Mouse (Mus musculus) left cerebral cortex, postnatal 36 days (tissue): ENCODE results near the gene Map7d1. TPM values are rescaled to one million over a fixed set of nuclear protein-coding genes. Genes with fewer than 3 reads are reported as not detected.
"Not testable (repeated sequence)": the region's sequence is repeated elsewhere in the genome, so short reads cannot be mapped to it uniquely, and the experiment has no call there.

ENCODE experiments used
- DNase-seq, 2 experiments: peaks; one replicate each; pipeline ENCODE4 v3.0.0; 2021 to 2022; ENCODE audit warnings: low spot score in 2 of 2, mixed read lengths in 1 of 2
- intact Hi-C: fragments of 180-260 bp; cut with DNase I; formaldehyde crosslinking; loops from one replicate; pipeline ENCODE4 v1.15.1; 2025
- total RNA-seq, 2 experiments: library from RNA; stranded (reverse); gene quantifications; 2 replicates each; pipeline ENCODE4 v1.2.3; 2021

Gene Map7d1
- total RNA-seq, 2 experiments from 2014 or later: 288 TPM

- intact Hi-C loops, DNase-seq: not testable (repeated sequence)
These were observed 36.6 kb downstream of the Map7d1 start for GRCm38 (mm10) chr4:126219540-126219939.

DNA sequence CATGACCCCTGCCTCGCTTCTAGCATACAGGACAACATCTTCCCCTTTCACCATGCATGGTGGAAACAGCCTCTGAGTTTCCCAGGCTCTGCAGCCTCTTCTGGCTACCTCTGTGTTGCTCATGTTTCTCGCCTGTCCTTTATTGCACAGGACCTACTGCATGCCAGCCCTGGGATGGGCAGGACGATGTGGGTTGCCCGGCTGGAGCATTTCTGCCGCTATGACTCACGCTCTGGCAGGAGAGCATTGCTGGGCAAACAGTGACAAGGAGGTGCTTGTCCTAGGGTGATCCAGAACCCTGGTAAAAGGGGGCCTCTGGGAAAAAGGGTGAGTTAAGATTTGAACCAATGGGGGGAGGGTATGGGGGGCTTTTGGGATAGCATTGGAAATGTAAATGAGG, 38.4 kb downstream of the Map7d1 start:
- intact Hi-C loops: no loop called here

GRCm38 (mm10) chr4:126207081-126207480, 49.1 kb downstream of the Map7d1 start:
- intact Hi-C loops: no loop called here
- DNase-seq: no peak

More for the DNA sequence above, 38.4 kb downstream of the Map7d1 start:
- no peak for DNase-seq

DNA sequence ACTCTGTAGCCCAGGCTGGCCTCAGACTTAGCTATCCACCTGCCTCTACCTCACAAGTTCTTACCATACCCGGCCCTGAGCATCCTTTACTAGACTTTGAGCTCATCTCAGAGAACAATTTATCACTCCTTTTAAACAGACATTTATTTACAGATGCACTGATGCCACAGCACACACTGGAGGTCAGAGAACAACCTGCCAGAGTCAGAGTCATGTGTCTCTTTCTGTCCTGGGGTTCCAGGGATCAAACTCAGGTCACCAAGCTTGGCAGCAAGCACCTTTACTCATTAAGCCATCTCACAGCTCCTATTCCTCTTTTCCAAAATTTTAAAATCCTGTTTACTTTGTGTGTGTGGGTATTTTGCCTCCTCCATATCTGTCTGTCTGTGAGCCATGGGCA, 50.8 kb downstream of the Map7d1 start:
- intact Hi-C loops: no loop called here
- no peak for DNase-seq

DNA sequence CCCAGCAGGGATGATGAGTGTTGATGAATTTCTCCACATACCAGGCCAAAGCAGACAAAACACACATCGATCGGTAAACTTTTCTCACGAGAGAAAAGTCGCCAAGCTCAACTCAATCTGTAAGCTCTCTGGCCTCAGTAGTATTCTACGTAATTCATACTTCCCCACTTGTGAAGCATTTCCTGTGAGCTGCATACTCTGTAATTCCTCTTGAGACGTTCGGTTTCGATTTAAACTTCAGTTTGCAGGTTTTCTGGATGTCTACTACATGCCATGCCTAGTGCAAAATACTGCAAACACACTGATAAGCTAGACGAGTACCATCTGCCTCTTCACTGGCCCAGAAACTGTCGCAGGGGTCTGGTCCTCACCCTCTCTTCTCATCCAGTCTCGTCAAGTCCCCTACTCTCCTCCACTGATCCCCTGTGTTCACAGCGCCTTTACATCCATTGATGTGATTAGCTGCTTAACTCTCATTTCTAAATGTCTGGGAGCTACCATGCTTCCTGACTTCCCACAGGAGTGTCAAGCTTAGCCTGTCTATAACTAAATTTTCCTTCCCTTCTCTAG, 51.4 kb downstream of the Map7d1 start:
- no peak for DNase-seq
- intact Hi-C loops: no loop called here

GRCm38 (mm10) chr4:126204016-126204415, 52.1 kb downstream of the Map7d1 start:
- no peak for DNase-seq
- intact Hi-C loops: no loop called here

DNA sequence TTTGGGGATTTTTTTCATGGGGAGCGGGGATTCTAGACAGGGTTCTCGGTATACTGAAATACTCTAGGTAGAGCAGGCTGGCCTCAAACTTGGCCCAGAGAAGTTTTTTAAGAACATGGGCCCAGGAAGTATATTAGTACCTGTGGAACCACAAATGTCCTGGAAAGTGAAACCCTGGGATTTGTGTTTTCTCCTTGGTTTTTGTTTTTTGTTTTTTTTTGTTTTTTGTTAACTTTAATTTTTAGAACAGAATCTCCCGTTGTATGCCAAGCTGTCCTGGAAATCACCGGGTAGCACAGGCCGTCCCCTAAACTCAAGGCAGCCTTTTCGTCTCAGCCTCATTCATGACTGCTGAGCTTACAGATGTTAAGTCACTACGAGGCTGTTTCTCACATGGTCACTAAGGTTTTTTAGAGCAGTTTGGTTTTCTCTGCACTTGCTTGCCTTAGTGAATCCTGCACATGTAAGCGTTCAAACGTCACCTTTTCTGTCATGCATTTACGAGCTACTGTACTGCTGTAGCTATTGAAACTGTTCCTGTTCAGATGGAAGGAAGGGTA, 52.7 kb downstream of the Map7d1 start:
- intact Hi-C loops: no loop called here

DNA sequence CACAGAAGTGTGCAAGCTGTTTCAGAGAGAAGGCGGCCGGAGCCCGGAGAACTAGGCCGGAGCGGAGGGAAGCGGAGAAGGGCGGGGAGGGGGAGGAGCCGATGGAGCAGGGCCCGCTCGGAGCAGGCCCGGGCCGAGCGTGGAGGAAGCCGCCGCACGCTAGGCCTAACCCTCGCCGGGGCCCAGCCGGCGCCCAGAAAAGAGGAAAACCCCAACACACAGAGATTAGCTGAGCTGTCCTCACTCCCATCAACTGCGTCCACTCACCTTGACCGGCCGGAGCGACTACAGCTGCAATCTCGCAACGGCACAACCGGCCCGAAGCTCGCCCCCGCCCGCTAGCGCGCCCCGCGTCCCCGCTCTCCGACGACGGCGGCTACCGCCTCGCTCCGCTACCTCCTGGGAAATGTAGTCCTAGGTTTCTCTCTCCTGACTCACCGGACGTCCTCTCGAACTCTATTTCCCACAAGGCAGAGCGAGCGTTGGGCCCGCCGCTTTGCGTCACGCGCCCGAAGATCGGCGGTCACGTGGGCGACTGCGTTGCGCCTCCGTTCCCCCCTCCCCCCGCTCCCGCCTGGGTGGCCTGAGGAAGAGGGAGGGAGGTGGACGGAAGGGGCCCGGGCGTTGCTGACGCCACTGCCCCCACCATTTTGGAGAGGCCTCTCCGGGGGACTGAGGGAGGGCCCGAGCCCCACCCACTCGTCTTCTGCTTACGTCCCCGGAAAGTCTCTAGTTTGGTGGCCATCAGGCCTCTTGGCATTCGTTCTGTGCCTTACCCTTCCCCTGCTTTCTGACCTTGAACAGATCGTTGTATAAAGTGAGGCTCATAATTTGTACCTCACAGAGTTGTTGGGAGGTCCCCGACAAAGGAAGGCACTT, 53.6 kb downstream of the Map7d1 start, which contains the start of gene Thrap3:
TSS of gene Thrap3 (minus strand) at position 458 of the 879 bp plus-strand sequence.
- DNase-seq: peak; percentile 99
- intact Hi-C loops: no loop called here

More for the DNA sequence above, 52.7 kb downstream of the Map7d1 start:
- no peak for DNase-seq

DNA sequence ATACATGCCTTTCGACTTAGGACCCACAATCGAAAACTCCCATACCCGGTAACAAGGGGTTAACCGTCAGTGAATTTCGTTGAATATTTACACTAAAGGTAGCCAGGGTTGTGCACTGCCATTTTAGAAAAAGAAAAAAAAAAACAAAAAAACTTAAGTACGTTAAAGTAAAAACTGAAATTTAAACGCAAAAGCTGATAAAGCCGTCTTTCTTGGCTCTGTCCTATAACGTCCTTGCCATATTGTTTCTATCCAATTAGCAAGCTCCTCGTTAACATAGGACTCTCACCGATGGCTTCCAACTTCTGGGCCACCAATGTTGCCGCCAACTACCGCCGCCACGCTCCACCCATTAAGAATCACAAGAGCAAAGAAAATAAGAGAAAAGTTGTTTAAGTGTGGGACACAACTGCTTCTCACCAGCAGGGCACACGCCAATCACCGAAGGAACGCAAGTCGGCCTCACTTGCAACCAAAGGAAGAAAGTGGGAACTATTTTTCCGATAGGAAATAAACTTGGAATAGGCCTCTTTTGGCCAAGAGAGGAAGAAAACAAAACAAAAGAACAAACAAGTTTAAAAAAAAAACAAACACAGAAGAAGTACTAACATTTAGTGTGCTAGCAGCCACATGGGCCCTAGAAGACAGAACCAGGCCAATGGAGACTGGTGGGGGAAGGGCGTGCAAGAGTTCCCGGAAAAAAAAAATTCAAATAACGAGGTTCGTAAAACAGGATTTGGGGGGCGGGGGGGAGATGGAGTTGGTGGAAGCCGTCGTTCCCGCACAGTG, 54.4 kb downstream of the Map7d1 start:
- DNase-seq: peak in 1 of 2 experiments; percentile 20

GRCm38 (mm10) chr4:126200656-126201055, 55.5 kb downstream of the Map7d1 start:
- intact Hi-C loops: no loop called here

More for the DNA sequence above, 54.4 kb downstream of the Map7d1 start:
- intact Hi-C loops: no loop called here

DNA sequence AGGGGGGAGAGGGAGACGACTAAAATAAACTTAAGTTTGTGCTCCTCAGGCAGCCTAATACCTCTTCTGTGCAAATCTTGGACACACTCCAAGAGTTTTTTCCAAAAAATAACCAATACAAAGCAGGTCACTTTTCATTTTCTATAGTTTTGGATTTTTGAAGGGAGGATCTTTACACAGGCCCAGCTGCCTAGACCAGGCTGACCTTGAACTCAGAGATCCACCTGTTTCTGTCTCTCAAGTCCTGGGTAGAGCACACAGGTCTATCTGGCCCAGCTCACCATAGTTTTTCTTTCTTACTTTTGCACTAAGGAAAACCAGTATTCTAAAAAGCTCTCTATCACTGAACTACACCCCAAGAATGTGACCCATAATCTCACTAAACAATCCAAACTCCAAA, 56.1 kb downstream of the Map7d1 start:
- intact Hi-C loops: no loop called here

More at GRCm38 (mm10) chr4:126200656-126201055, 55.5 kb downstream of the Map7d1 start:
- DNase-seq: no peak

DNA sequence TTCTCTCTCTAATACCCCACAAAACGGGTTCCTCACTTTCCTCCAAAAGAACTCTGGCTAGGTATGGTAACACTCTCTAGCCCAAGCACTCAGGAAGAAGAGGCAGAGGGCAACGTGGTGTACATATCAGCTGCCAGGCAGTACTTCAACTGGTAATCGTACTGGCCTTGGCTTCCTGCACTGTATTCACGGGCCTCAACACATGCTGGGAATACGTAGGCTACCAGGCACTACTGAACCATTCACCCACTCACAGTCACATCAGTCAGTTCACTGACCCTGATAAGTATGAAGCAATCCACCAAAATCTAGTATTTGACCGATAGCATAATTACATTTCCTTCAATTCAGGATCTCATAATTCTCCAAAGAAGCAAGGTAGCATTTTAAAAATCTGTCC, 56.6 kb downstream of the Map7d1 start:
- intact Hi-C loops: no loop called here
- no peak for DNase-seq

More for the DNA sequence above, 56.1 kb downstream of the Map7d1 start:
- no peak for DNase-seq

GRCm38 (mm10) chr4:126197485-126197884, 58.7 kb downstream of the Map7d1 start:
- DNase-seq: no peak
- intact Hi-C loops: no loop called here

DNA sequence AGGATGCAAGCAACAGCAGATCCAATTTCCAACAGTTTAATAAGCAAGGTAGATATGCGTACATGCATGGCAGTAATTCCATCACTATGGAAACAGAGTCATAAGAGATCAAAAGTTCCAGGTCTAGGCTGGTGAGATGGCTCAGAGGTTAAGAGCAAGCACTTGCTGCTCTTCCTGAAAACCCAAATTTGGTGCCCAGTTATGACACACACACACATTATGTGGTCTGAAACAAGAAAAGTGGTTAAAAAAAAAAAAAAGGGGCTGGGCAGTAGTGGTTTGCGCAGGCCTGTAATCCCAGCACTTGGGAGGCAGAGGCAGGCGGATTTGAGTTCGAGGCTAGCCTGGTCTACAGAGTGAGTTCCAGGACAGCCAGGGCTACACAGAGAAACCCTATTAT, 61.2 kb downstream of the Map7d1 start:
- no peak for DNase-seq
- intact Hi-C loops: no loop called here

- intact Hi-C loops: no loop called here
- DNase-seq: no peak
These were observed 61.9 kb downstream of the Map7d1 start for GRCm38 (mm10) chr4:126194216-126194615.

DNA sequence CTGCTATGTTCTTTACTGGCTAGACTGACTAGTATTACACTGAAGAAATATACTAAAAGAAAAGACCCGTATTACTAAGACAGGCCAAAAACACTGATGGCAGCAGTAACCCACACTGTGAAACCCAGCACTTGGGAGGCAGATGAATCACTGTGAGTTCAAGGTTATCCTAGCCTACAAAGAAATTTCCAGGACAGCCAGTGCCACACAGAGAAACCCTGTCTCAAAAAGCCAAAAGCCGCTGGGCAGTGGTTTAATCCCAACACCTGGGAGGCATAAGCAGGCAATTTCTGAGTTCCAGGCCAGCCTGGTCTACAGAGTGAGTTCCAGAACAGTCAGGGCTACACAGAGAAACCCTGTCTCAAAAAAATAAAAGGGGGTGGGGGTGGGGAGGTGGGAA, 65.5 kb downstream of the Map7d1 start:
- no peak for DNase-seq
- intact Hi-C loops: no loop called here

DNA sequence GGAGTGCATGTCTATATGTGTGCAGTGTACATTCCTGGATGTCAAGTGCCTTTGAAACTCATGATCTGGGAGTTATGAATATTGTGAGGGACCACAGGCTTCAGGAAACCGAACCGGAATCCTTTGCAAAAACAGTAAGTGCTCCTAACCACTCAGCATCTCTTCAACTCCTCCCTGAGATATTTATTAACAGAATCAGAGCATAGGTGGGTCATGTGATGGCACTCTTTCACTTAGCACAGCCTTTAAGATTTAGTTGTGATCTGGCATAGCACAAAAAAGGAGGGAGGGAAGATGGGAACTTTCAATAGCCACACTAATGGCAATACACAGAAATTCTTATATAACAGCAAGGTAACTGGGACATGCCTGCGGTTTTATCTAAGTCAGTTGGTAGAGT, 69.0 kb downstream of the Map7d1 start:
- no peak for DNase-seq
- intact Hi-C loops: no loop called here

GRCm38 (mm10) chr4:126183034-126183433, 73.1 kb downstream of the Map7d1 start:
- intact Hi-C loops: loop anchor here (5.0 kb wide), 1 partner anchor 39 kb away; no protein-coding TSS in a partner anchor

More at GRCm38 (mm10) chr4:126183034-126183433, 73.1 kb downstream of the Map7d1 start:
- DNase-seq: no peak
